Mouse (Mus musculus) telencephalon, adult 2 months (tissue): ENCODE results near the gene Slc6a9.

Experiments used
- DNase-seq: peaks from one replicate; pipeline ENCODE4 v3.0.0-alpha.2; 2011; ENCODE audit warnings: low read depth, low spot score

The Slc6a9 gene

GRCm38 (mm10) chr4:117878301-117878700 lies 44.0 kb downstream of the Slc6a9 start:
- no peak for DNase-seq

- DNase-seq: no peak
Measured at GRCm38 (mm10) chr4:117878703-117879102, 44.4 kb downstream of the Slc6a9 start.

- DNase-seq: no peak
Measured at GRCm38 (mm10) chr4:117882701-117883691, 48.7 kb downstream of the Slc6a9 start, which contains the start of gene B4galt2. TSS of gene B4galt2 (minus strand) at chr4:117883487.

- no peak for DNase-seq
Measured at GRCm38 (mm10) chr4:117884146-117884545, 49.8 kb downstream of the Slc6a9 start.

GRCm38 (mm10) chr4:117885093-117885492 lies 50.8 kb downstream of the Slc6a9 start:
- DNase-seq: no peak

- no peak for DNase-seq
Measured at GRCm38 (mm10) chr4:117885994-117886393, 51.7 kb downstream of the Slc6a9 start.

- DNase-seq: no peak
Measured at GRCm38 (mm10) chr4:117886644-117887043, 52.3 kb downstream of the Slc6a9 start.

GRCm38 (mm10) chr4:117887133-117887532 lies 52.8 kb downstream of the Slc6a9 start, which contains the start of gene Atp6v0b:
TSS of gene Atp6v0b (minus strand) at chr4:117887333.
- DNase-seq: peak; percentile 81

GRCm38 (mm10) chr4:117887920-117888319 lies 53.6 kb downstream of the Slc6a9 start:
- DNase-seq: no peak

- no peak for DNase-seq
Measured at GRCm38 (mm10) chr4:117889471-117889870, 55.2 kb downstream of the Slc6a9 start.

GRCm38 (mm10) chr4:117890031-117890430 lies 55.7 kb downstream of the Slc6a9 start:
- no peak for DNase-seq

GRCm38 (mm10) chr4:117890750-117891149 lies 56.4 kb downstream of the Slc6a9 start:
- DNase-seq: no peak

GRCm38 (mm10) chr4:117891738-117892161 lies 57.4 kb downstream of the Slc6a9 start, which contains the start of gene Dph2:
TSS of gene Dph2 (minus strand) at chr4:117892032.
- peak; percentile 94 for DNase-seq

GRCm38 (mm10) chr4:117893376-117893775 lies 59.1 kb downstream of the Slc6a9 start:
- no peak for DNase-seq

- DNase-seq: no peak
Measured at GRCm38 (mm10) chr4:117894601-117895000, 60.3 kb downstream of the Slc6a9 start.

- no peak for DNase-seq
Measured at GRCm38 (mm10) chr4:117895339-117895738, 61.0 kb downstream of the Slc6a9 start.

- no peak for DNase-seq
Measured at GRCm38 (mm10) chr4:117896031-117896430, 61.7 kb downstream of the Slc6a9 start.

- no peak for DNase-seq
Measured at GRCm38 (mm10) chr4:117898111-117898510, 63.8 kb downstream of the Slc6a9 start.

- DNase-seq: peak; percentile 73
Measured at GRCm38 (mm10) chr4:117904094-117904493, 69.8 kb downstream of the Slc6a9 start.

GRCm38 (mm10) chr4:117904761-117905160 lies 70.5 kb downstream of the Slc6a9 start:
- no peak for DNase-seq

GRCm38 (mm10) chr4:117906196-117906595 lies 71.9 kb downstream of the Slc6a9 start:
- no peak for DNase-seq

GRCm38 (mm10) chr4:117908834-117909453 lies 74.6 kb downstream of the Slc6a9 start:
- no peak for DNase-seq
